Mouse (Mus musculus): ENCODE measurements around the gene Kat2b.

GRCm38 (mm10) chr17:53596314-53596882 lies 29.7 kb downstream of the Kat2b start:
- TF ChIP-seq USF1 (IDR thresholded peaks at IDR 0.05; ENCODE audit: low read depth) (no peak), CTCF (IDR thresholded peaks at IDR 0.05; ENCODE audit: control insufficient read depth, insufficient read depth, insufficient read length) (no peak), MAX (IDR thresholded peaks at IDR 0.05) (no peak), MYOG (IDR thresholded peaks at IDR 0.05; ENCODE audit: control insufficient read depth, extremely low read depth, insufficient read length) (no peak), MYOD1 (IDR thresholded peaks at IDR 0.05; ENCODE audit: control insufficient read depth, insufficient read length, low read depth) (peak; percentile 90), FOSL1 (IDR thresholded peaks at IDR 0.05; ENCODE audit: insufficient read depth, low read length, poor library complexity, severe bottlenecking) (no peak), CEBPB (IDR thresholded peaks at IDR 0.05; ENCODE audit: low read depth) (no peak)

Measured in C2C12 (cell line).